Mouse (Mus musculus) cerebellum, adult 11-12 months (tissue): Measurements from ENCODE around the gene Map3k5.

Source experiments
- DNase-seq: peaks from one replicate; pipeline ENCODE4 v3.0.0; 2022

Gene Map3k5

DNA sequence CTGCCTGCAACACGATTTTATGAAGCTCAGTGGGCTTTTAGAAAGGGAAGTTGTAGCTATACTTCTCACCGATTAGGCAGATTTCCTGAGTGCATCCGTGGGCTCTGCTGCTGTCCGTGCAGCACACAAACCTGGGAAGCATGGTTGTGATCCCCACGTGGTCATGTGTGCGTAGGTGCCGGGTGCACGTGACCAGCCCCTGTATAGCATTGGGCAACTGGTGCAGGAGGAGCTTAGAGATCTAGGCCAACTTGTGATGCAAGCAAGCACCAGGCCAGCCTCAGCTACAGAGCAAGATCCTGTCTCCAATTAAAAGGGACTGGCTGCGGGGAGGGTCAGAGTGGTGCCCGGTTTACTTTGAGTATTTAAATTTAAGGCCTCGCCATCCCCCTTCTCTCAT, 232.5 kb downstream of the Map3k5 start:
- no peak for DNase-seq

DNA sequence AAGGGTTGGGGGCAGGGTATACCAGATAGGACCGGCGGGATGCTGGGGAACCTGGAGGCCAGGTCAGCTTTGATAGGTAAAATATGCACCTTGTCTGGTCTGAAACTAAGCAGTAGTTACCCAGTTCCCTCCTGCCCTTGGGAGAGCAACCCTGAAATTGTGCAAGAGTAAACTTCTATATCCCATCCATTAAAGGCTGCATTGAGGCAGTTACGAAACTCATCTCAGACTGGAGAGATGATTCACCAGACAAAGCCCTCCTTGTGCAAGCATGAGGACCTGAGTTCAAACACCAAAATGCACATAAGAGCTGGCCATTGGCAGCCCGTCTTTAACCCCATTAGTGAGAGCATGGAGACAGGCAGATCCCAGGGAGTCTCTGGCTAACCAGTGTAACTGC, 233.2 kb downstream of the Map3k5 start:
- no peak for DNase-seq

DNA sequence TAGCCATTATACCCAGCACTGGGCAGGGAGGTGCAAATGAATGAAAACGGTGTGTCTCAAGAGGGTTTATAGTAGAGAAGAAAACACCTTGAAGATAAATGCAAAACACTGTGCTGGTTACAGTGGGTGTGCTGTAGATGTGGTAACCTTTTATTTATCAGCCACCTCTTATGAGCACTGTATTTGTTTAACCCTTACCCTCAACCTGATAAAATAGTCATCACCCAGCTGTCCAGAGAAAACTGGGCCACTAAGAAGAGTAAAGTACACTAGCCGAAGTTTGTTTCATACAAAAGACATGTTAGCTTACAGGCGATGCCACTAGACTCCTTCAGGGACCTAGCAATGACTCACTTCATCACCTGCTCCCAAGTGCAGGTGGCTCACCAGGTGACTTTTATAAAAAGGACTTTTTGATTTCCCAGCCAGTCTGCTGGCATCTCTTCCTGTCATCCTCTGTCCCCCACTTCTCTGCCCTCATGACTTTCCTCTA, 235.0 kb downstream of the Map3k5 start:
- DNase-seq = no peak

DNA sequence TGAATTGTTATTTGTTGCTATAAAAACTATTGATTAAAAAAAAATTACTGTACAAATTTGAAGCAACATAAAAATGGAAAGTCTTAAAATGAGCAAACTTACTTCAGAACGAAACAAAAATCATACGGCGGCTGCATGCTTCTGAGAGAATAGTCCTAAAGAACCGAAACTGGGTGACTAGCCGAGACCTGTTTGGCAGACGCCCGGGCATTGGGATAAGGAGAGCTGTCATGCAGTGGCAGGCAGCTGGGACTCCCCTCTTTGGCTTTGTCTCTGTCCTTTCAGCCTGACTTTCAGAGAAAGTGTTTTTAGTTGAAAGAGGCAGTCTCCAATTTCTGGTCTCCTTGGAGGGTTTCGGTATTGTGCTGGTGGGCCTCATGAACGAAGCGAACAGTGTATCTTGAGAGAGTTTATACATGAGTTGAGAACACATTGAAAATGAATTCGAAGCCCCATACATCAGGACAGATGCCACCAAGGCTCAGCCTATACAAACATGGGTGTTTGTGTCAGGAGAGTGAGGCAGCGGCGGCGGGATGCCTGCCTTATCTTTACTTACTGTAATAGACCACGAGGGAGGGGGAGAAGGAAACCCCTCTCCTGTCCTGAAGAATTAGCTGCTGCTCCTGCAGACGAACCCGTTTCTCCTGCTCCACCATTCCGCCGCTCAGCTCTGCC, 235.8 kb downstream of the Map3k5 start:
- no peak for DNase-seq

DNA sequence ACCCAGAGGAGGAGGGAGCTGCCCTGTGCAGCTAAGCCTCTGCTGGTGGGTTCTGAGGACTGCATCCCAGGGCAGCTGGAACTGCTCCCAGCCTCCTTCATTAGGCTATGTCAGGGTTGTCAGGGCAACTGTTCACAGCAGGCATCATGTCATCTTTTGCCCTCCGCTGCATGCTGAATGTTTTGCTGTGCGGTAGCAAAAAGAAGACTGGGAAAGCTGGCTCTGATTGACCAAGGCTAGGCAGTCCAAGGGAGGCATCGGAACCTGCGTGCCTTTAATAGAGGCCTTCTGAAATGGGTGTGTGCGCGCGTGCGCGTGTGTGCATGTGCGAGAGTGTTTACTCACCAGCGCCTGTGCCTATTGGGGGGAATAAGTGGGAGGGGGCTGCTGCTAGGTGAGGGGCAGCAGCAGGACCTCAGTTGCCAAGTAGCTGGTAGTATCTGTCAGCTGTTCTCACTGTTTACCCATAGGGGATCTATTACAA, 236.4 kb downstream of the Map3k5 start:
- DNase-seq = peak; percentile 89

DNA sequence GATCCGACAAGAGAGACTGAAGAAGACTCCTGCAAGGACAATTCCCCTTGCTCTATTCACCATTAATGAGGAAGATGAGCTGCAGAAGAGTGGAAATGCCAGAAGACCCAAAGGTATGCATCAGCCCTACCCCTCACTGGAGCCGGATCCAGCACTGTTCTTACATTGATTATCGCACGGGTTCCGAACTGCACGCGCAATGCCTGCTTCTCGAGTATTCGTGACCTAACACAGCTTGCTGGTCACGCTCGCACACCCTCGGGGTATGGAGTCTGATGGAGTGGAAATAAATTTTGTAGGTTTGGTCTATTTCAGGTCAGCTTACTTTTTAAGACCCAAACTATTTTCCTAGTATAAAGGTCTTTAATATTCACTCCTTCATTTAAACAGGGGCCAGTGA, 236.9 kb downstream of the Map3k5 start:
- no peak for DNase-seq

DNA sequence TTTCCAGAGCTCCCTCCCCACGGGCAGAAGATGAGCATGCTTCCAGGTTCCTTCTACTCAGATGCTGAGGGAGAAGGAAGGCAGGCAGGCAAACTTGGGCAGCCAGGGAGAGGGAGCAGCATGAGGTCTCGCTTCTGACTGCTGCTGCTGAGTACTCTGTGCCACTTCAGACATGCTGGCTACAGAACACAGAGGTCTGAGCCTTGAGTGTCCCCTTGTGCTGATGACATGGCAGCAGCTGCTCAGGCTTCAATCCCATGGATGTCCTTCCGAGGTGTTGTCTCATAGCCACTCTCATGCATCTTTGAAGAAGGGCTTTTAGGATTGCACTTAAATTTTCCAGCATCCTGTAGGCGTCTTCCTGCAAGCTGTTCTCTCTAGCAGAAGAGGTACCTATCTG, 237.5 kb downstream of the Map3k5 start:
- peak; percentile 53 for DNase-seq

DNA sequence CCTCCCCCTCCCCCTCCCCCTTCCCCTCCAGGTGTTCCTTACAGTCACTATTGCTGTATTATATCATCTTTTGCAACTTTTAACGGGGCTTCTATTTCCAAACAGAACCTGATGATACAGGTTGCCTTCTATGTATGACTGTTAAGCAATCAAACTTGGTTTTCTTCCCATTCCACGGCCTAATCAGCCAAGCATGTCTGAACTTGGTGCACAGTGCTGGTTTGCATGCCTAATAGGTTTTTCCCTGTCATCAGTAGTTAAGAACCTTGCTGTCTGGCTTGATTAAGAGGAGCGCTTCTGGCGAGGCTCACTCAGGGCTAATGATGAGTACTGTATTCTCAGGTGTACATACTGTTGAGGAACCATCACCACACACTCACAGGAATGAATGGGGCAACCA, 239.5 kb downstream of the Map3k5 start:
- DNase-seq = no peak

DNA sequence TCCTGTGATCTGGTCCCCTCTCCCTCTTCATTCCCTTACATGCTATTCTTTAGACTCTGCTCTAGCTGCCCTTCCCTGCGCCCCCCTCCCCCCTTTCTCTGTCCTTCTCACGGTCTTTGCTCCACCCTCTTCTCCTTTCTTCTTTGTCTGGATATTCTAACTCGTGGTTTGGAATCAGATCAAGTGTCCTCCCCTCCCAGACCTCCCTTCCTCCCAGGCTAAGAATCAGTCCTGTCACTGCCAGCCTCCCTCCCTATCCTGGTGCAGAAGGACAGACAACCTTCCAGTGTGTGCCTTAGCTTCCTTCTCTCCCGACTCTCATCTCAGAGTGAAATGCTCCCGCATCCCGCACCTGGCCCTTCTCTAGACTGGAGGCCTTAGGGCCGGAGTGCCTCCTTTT, 241.8 kb downstream of the Map3k5 start:
- no peak for DNase-seq

DNA sequence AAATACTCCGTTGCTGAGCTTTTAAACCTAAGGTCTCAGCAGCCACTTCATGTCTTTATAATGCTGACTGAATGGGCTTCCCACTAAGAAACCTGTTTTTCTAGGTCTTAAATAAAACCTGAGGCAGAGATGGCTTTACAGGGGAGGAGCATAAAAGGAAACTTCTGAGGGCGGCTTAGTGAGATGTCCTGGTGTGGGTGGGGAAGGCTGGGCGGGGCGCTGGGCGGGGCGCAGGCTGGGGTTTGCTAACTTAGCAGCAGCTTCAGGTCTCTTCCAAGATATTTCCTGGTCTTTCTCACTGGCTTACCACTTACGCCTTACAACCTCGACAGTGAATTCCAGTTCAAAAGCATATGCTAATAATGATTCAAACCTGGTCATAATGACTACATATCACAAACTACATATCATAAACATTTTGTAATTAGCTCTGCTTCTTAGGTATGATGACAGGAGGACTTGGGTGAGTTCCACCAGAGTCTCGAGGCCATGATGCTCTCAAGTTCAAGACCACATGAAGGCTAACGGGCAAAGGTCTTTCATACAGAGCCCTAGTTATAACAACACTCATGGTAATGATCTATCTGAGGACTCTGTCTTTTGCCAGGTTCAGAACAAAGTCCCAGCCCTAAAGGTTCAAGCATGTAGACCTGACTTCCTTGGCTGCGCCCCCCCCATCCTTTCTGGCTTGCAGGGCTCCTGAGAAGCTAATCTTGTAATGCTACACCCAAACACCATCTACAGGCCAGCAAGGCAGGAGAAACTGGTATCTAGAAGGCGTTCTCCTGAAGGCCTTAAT, 244.7 kb downstream of the Map3k5 start:
- no peak for DNase-seq

DNA sequence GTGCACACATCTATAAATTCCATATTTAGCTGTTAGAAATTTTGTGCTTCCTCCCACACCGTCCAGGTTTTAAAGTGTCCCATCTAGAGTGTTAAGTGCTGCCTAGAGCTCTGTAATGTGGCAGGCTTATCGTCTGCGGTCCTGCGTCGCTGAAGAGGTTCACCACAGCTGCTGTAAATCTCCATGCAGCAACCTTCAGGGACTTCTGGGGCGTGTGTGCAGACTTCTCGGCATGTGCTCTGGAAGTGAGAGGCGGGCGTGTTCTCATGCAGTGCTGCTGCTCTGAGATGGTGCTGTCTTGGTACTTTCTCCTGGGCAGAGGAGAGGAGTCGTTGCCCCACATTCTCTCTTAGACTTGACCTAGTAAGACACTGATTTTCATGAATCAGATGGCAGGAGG, 246.9 kb downstream of the Map3k5 start:
- no peak for DNase-seq

DNA sequence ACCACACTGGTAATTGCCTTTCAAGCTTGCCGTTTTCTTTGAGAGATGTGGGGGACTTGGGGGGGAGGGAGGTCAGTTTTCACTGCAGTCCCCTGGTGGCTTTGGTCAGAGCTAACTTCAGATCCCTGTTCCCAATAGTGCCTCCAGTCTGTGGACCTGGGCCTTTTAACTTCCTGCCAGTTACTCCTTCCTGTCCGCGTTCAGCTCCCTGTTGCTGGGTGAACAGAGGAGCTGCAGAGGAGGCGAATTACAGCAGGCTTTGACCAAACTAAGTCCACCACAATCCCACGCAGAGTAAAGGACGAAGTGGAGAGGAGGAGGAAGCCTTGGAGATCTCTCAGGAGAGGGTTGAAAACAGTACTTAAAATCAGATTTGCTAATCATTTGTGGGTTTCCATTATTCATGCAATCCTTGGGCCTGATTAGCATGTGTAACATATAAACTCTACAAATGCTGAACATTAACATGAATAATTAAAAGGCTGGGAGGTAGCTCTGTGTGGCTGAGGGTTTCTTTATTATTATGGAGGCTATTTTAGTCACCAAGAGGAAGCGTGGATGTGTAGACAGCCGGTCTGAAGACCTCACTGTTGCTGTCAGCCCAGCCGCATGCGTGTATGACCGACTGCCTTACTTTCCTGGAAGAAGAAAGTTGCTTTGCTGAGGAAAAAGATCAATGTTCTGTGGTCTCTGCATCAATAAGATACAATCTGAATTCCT, 247.6 kb downstream of the Map3k5 start:
- DNase-seq = no peak

DNA sequence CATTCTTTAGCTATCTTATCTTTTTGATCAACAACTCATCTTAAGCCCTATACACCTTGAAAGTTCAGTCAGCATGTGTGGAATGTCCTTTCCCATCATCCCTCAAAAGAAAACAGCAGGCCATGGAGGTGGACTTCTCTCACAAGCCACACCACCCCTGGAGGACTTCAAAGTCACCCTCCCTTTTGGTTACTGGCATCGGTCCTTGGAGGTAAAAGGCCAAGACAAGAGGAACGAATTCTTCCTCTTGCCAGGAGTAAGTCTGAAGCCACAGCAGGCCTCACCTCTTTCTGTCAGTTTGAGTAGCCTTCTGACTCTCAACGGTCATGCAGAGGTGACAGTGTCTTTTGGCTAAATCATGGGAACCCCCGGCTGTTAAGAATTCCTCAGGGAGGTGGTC, 250.1 kb downstream of the Map3k5 start:
- DNase-seq = no peak

DNA sequence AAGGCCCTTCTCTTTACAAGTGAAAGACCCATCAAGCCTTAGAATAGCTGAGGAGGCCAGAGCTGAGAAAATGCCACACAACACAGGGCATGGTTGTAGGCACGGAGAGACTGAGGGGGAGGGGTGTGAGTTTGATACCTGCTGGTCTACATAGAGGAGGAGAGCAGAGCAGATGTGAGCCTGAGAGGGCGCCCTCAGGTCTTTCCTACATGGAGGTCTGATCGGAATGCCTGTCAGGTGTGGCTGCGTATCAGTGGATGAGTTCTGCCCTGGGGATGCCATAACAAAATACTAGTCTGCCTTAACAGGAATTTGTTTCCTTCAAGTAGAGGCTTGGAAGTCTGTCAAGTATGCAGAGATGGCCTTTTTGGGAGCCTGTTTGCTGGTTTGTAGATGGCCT, 251.0 kb downstream of the Map3k5 start:
- no peak for DNase-seq

DNA sequence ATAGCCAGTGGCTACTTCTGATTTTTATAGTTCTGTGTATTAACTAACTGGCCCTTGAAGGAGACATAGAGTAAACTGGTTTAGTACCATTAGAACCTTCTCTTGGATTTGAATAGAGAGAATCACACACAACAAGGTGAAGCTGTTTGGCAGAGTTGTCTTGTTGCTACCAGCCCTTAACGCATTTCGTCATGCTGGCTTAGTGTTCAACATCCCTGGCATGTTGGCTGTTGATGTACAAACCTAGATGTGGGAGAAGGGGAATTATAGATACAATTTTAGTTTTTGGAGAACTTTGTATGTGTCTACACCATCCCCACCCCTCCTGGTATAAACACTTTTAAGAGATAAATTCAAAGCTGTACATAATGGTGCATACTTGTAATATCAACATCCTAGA, 251.5 kb downstream of the Map3k5 start:
- no peak for DNase-seq

DNA sequence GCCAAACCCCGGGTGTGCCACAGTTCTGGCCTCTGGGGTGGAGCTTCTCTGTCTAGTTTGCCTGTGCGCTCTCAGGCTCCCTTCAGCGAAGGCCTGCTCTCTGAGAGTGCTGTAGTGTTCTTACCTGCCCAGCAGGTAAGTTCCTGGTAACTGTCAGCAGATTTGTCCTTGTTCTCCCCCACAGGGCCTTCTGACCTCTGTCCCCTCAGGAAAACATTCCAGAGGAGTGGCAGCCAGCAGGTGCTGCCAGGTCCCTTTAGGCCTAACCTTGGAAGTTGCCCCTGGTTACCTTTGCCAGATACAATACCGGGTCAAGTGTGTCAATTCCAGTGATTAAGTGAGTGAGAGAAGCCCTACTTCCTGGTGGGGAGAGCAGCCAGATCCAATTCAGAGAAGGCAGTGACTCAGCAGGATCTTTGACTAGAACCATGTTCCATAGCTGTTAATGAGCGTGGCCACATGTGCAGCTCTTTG, 252.6 kb downstream of the Map3k5 start:
- DNase-seq = no peak

DNA sequence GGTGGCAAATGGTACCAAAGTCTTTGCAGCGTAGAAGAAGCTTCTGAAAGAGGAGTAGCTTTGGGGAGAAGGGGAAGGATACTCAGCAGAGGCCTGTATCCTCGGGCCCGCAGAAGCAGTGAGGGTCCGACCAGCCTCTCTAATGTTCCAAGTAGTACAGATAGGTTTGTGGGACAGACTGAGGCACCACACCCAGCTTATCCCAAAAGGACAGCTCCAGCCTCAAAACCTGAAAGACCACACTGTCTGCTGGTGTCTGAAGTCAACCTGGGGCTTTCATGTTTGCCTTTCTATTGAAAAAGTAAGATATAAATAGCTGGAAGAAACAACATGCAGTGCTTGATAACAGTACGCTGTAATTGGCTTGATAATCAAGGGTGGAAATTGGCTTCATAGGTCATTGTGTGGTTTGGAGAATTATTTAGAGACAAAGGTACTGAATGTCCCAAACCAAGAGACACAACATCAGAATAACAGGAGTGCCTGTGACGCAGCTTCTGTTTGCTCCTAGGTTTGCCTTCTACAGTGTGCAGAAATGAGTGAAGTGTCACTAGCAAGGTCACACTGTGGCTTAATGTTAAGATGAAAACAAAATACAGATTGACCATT, 256.0 kb downstream of the Map3k5 start:
- DNase-seq = no peak
